Mouse (Mus musculus) megakaryocyte, embryonic 14.5 days (primary cell): Measurements from ENCODE around the gene Dlec1. TPM values are rescaled to one million over a fixed set of nuclear protein-coding genes. Genes with fewer than 3 reads are reported as not detected.

ENCODE experiments used
- H3K27me3 ChIP-seq: replicated peaks from 2 replicates; pipeline ENCODE3; 2012; ENCODE audit warnings: inconsistent platforms
- H3K36me3 ChIP-seq: replicated peaks from 2 replicates; pipeline ENCODE3; 2012; ENCODE audit warnings: low read length, inconsistent platforms, mixed read lengths
- H3K4me1 ChIP-seq: 2 replicates; pipeline ENCODE4 v1.6.1; 2012; ENCODE audit warnings: inconsistent platforms
- H3K4me3 ChIP-seq: replicated peaks from 2 replicates; pipeline ENCODE3; 2012; ENCODE audit warnings: moderate library complexity, mild to moderate bottlenecking, inconsistent platforms
- H3K9me3 ChIP-seq: 2 replicates; pipeline ENCODE4 v1.6.1; 2012; ENCODE audit warnings: inconsistent platforms
- FLI1 ChIP-seq: IDR thresholded peaks from 2 replicates; pipeline ENCODE4 v1.6.1; 2012; ENCODE audit warnings: low read length, inconsistent platforms, mixed read lengths
- GATA1 ChIP-seq: IDR thresholded peaks from 3 replicates; pipeline ENCODE4 v1.6.1; 2012; ENCODE audit warnings: mixed read lengths, low read length, inconsistent platforms, borderline replicate concordance
- polyA plus RNA-seq: library from polyadenylated mRNA; stranded (reverse); fragments of >175 nt; gene quantifications from 2 replicates; pipeline ENCODE4 v1.2.3, GENCODE M21; 2012; ENCODE audit warnings: low replicate concordance; ENCODE audit not compliant: insufficient read depth

The Dlec1 gene
- polyA plus RNA-seq, 1 experiment, result not detected

DNA sequence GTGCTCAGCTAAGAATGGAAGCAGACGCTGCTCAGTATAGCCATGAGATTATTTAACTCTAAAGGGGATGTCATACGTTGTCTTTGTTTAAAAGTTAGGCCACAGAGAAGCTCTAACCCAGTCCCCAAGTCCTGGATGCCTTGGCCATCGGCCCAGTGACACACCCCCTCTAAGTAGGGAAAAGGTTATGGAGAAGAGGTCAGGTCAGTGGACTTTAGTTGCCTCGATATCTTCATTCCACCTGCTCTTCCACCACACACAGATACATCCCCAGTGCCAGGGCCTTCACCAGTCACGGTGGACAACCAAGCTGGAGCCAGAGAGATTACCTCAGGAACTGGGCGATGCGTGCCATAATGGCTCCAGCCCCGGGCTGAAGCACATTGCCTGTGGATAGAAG lies 53.1 kb downstream of the Dlec1 start:
- Histone ChIP-seq H3K36me3 (no peaks in the 10 kb centered on the region), H3K4me3 (no peak overlapping the region), H3K4me1 (peaks cover 13% of the 10 kb centered on the region), H3K27me3 (peaks cover 79% of the 10 kb centered on the region), H3K9me3 (no peaks in the 10 kb centered on the region)
- no peak for TF ChIP-seq FLI1
- TF ChIP-seq GATA1, result no peak

DNA sequence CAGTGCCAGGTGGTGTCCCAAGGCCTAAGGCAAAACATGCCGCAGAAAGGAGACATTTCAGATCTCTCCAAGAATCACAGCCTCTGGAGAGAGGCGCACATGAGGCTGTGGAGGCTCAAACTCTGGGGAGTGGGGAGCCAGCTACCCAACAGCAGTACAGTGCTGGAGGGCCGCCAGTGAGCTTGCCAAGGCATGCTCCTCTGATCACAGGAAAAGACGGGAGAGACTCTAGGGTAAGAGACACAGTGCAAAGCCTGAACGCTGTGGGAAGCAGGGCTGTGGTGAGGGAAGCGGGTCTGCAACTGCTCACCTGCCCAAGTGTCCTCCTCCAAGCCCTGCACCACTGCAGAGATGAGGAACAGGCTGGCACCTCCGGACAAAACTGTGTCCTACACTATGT lies 53.5 kb downstream of the Dlec1 start:
- Histone ChIP-seq H3K4me3 (no peak overlapping the region), H3K4me1 (peaks cover 13% of the 10 kb centered on the region), H3K9me3 (no peaks in the 10 kb centered on the region), H3K36me3 (no peaks in the 10 kb centered on the region), H3K27me3 (peaks cover 77% of the 10 kb centered on the region)
- TF ChIP-seq FLI1 (no peak), GATA1 (no peak)

DNA sequence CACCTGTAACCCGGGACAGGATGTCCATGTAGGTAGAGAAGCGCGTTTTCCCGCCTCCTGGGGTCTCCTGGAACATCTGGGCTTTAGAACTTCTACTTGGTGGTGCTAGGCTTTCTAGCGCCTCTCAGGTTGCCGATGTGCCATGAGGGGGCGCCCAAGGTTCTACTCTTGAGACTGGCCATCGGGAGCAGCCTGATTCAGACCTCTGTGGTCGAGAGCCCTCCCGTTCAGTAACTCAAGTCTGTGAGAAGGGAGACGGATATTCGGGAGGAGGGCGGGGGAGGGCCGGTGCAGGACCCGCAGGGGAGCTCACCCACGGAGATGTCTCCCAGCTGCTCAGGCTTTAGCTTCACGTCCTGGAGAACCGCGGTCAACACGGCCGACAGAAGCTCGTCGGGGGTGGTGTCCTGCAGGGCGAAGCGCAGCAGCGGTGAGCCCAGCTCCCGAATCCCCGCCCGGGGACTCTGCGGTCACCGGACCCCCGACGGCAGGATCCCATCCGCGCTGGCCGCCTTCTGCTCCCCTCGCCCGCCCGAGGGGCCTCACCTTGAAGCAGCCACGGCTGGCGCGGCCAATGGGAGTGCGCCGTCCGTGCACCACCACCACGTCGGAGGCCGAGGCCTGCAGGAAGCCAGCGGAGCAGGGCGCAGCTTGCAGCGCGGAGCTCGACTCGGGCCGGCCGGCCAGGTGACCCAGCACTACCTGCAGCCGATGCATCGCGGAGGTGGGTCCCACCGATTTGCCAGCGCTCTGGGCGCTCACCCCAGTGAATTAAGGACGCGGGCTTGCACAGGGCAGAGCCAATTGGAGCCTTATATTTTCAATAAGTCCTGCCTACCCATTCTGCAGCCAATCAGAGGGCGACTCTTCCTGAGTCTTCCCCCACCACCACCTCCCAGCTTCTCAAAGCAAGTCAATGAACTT lies 54.3 kb downstream of the Dlec1 start, which contains the start of gene Acaa1b:
TSS of gene Acaa1b (minus strand) at position 816 of the 924 bp plus-strand sequence.
- no peaks in the 10 kb centered on the region for H3K9me3 ChIP-seq
- H3K4me1 ChIP-seq, result peaks cover 13% of the 10 kb centered on the region
- no peak for TF ChIP-seq FLI1
- TF ChIP-seq GATA1, result no peak
- H3K27me3 ChIP-seq, result peaks cover 80% of the 10 kb centered on the region
- H3K36me3 ChIP-seq, result no peaks in the 10 kb centered on the region
- peak within 1 kb of the TSS; percentile 81 for H3K4me3 ChIP-seq

DNA sequence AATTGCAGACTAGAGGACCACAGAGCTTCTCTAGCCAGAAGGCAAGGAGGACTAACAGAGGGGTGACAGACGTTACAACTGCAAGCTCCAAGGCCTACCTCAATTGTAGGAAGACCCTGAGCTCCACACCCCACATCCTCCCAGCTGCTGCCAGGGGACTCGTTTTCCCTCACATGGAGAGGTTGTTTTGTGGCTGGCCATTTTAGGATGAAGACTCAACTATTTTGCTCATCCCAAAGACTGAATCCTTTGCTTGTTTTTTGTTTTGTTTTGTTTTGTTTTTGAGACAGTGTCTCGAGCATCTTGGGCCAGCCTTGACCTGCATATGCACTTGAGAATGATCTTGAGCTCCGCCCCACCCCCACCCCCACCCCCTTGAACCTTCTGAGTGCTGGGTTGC lies 56.6 kb downstream of the Dlec1 start, which contains the start of gene Gm47289:
TSS of gene Gm47289 (plus strand) at position 301 of the 400 bp plus-strand sequence.
- H3K4me1 ChIP-seq, result peaks cover 13% of the 10 kb centered on the region
- no peak for TF ChIP-seq GATA1
- TF ChIP-seq FLI1, result no peak
- H3K36me3 ChIP-seq, result no peaks in the 10 kb centered on the region
- H3K4me3 ChIP-seq, result peak within 1 kb of the TSS; percentile 8
- H3K9me3 ChIP-seq, result no peaks in the 10 kb centered on the region
- H3K27me3 ChIP-seq, result peaks cover 64% of the 10 kb centered on the region

DNA sequence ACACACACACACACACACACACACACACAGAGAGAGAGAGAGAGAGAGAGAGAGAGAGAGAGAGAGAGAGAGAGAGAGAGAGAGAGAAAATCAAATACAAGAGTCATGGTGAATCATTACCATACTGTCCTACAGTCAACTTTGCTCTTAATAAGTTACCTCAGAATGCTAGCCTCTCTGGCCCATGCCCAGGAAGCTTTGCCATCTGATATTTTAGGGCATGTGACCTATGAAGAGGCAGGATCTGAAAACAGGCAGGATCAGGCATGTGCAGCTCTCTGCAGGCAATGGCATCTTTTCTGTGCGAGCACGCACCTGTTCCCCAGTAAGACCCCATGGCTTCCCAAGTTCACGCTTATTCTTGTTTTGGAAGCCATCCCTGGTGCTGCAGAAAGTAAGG lies 58.4 kb downstream of the Dlec1 start:
- peaks cover 53% of the 10 kb centered on the region for H3K27me3 ChIP-seq
- H3K36me3 ChIP-seq, result no peaks in the 10 kb centered on the region
- TF ChIP-seq FLI1, result no peak
- no peak for TF ChIP-seq GATA1
- no peak overlapping the region for H3K4me3 ChIP-seq
- peaks cover 13% of the 10 kb centered on the region for H3K4me1 ChIP-seq
- no peaks in the 10 kb centered on the region for H3K9me3 ChIP-seq

DNA sequence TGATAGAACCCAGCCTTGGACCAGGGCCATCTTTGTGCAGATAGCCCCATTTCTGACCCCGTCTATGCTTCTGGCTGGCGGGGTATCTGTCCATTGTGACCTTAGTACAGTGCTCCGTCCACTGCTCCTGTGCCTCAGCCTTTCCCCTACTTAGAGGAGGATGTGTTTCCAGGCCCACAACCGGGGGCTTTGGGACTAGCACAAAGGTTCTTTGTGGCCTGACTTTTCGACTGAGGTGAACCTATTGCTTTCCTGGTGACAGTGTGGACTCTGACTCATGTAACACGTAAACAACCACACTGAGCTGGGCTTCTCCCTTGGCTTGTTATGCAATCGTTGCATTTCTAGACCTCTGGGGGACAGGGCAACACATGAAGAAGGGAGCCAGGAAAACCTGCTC lies 62.5 kb downstream of the Dlec1 start:
- H3K27me3 ChIP-seq, result peaks cover 21% of the 10 kb centered on the region
- TF ChIP-seq GATA1 (no peak), FLI1 (no peak)
- peaks cover 6% of the 10 kb centered on the region; the same call in 1 of the 2 replicates for H3K9me3 ChIP-seq
- H3K36me3 ChIP-seq, result no peaks in the 10 kb centered on the region
- no peak overlapping the region for H3K4me3 ChIP-seq
- no peaks in the 10 kb centered on the region for H3K4me1 ChIP-seq

DNA sequence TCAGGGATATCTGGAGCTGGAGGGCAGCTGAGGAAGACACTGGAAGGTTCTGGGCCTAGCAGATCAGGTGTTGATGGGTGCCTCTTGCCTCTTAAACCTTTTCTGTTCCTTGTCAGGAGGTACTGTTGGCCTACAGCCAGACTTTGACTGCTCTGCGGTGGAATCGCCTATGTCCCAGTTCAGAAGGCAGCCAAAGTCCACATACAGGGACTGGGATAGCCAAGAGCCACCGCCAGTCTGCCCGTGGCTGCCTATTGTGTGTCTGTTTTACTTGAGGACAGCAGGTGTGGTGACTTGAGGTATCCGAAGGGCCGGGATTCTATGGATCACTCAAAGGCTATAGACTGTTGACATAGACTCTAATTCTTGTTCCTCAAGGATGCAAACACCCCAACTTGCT lies 63.3 kb downstream of the Dlec1 start:
- Histone ChIP-seq H3K4me1 (no peaks in the 10 kb centered on the region), H3K9me3 (peaks cover 6% of the 10 kb centered on the region; the same call in 1 of the 2 replicates), H3K36me3 (no peaks in the 10 kb centered on the region), H3K4me3 (no peak overlapping the region), H3K27me3 (peaks cover 19% of the 10 kb centered on the region)
- TF ChIP-seq FLI1, result no peak
- TF ChIP-seq GATA1, result no peak

DNA sequence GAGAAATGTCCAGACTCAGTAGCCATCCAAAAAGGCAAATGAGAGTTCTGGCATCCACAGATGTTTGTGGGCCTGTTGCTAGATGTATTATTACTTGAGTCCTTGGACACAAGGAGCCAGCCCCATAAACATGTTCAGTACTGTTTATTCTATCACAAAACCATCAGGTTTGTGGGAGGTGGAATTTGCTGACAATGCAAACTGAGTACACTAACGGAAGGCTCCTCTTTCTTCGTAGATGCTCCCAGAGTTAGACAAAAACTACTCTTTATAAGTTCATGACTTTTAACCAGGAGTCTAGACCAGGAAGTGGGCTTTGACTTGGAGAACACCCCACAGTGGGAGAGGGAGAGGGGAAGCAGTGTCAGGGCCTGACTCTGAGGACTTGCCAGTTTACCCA lies 65.3 kb downstream of the Dlec1 start:
- H3K4me1 ChIP-seq, result no peaks in the 10 kb centered on the region
- H3K36me3 ChIP-seq, result no peaks in the 10 kb centered on the region
- peaks cover 19% of the 10 kb centered on the region for H3K27me3 ChIP-seq
- H3K4me3 ChIP-seq, result no peak overlapping the region
- peaks cover 6% of the 10 kb centered on the region; the same call in 1 of the 2 replicates for H3K9me3 ChIP-seq
- TF ChIP-seq FLI1 (no peak), GATA1 (no peak)

DNA sequence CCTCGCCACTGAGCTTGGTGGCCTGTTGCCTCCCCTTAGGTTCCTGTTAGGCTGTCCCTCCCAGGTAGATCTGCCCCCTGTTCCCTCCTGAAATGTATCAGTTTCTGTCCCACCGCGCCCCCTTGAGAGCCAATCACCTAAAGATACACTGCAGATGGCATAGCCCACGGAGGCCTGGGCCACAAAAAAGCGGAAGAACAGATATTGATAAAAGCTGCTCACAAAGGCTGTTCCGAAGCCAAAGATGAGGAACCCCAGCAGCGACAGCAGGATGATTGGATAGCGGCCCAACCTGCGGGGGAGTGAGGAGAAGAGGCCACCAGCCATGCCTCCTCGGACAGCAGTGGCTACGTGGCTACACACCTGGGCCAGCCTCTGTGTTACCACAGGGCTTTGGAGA lies 77.0 kb downstream of the Dlec1 start:
- H3K36me3 ChIP-seq, result no peaks in the 10 kb centered on the region
- no peak for TF ChIP-seq GATA1
- no peak for TF ChIP-seq FLI1
- no peaks in the 10 kb centered on the region for H3K4me1 ChIP-seq
- H3K4me3 ChIP-seq, result no peak overlapping the region
- peaks cover 29% of the 10 kb centered on the region for H3K27me3 ChIP-seq
- no peaks in the 10 kb centered on the region for H3K9me3 ChIP-seq

DNA sequence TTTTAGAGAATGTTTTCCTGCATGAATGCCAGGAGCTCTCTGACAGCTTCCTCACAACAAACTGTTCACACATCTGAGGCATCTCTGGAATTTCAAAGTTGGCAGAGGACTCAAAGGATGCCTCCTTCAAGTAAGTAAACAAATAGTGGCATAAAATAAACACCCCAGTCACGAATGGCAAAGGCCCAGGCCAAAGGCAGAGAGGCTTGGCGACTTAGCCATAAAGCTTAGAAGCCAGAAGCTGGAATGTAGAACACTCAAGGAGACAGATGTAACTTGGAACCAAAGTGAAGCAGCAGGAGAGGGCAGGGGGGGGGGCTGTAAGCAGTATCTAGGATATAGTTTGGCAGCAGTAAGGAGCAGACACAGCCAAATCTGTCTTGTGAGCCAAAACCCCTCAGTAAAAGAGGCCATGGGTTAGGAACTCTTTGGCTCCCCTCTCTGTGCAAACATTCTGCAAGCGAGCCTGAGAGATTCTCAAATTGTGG lies 79.0 kb downstream of the Dlec1 start:
- no peaks in the 10 kb centered on the region for H3K36me3 ChIP-seq
- H3K4me1 ChIP-seq, result no peaks in the 10 kb centered on the region
- TF ChIP-seq FLI1, result no peak
- no peak for TF ChIP-seq GATA1
- no peak overlapping the region for H3K4me3 ChIP-seq
- H3K9me3 ChIP-seq, result no peaks in the 10 kb centered on the region
- H3K27me3 ChIP-seq, result peaks cover 30% of the 10 kb centered on the region
